Mouse (Mus musculus) heart, embryonic 11.5 days (tissue): ENCODE measurements around the gene Pfkp. TPM values are rescaled to one million over a fixed set of nuclear protein-coding genes. Genes with fewer than 3 reads are reported as not detected.

ENCODE experiments used
- ATAC-seq: fragments of 200-750 bp; cut with Nextera tagmentation; replicated peaks from 2 replicates; pipeline ENCODE4 v1.8.0; 2017; ENCODE audit warnings: moderate library complexity; ENCODE audit not compliant: insufficient number of reproducible peaks, low FRiP score, low TSS enrichment
- H3K27ac ChIP-seq: fragments of 300-500 bp; sonication (generic); 2 replicates; pipeline ENCODE4 v1.5.1; 2014; ENCODE audit warnings: mild to moderate bottlenecking, low read depth, low read length
- H3K27me3 ChIP-seq: fragments of 300-500 bp; sonication (generic); 2 replicates; pipeline ENCODE4 v1.6.1; 2014; ENCODE audit warnings: mild to moderate bottlenecking, low read length, mixed read lengths; ENCODE audit not compliant: control insufficient read depth, insufficient read depth
- H3K36me3 ChIP-seq: fragments of 300-500 bp; sonication (generic); 2 replicates; pipeline ENCODE4 v1.6.1; 2014; ENCODE audit warnings: mild to moderate bottlenecking, low read length, moderate library complexity, mixed read lengths; ENCODE audit not compliant: control insufficient read depth, insufficient read depth
- H3K4me1 ChIP-seq: fragments of 300-500 bp; sonication (generic); 2 replicates; pipeline ENCODE4 v1.6.1; 2014; ENCODE audit warnings: low read length; ENCODE audit not compliant: control insufficient read depth, insufficient read depth
- H3K4me2 ChIP-seq: fragments of 300-500 bp; sonication (generic); 2 replicates; pipeline ENCODE4 v1.6.1; 2014; ENCODE audit warnings: mild to moderate bottlenecking, moderate library complexity
- H3K4me3 ChIP-seq: fragments of 300-500 bp; sonication (generic); 2 replicates; pipeline ENCODE4 v1.5.1; 2014; ENCODE audit warnings: low read depth, low read length
- H3K9ac ChIP-seq: fragments of 300-500 bp; sonication (generic); 2 replicates; pipeline ENCODE4 v1.6.1; 2014; ENCODE audit warnings: mild to moderate bottlenecking, low read depth, low read length, moderate library complexity
- H3K9me3 ChIP-seq: fragments of 300-500 bp; sonication (generic); replicated peaks from 2 replicates; pipeline ENCODE4 v1.6.1; 2016; ENCODE audit warnings: low read length; ENCODE audit not compliant: control insufficient read depth
- WGBS: fragments of 180-500 bp; shearing (Covaris S2); extraction: QIAGEN DNeasy Blood & Tissue Kit; methylation state at CpG from one replicate; pipeline ENCODE4 v1.1.7; 2014; ENCODE audit not compliant: insufficient replicate concordance; 5-methylcytosine and 5-hydroxymethylcytosine counted together
- polyA plus RNA-seq: library from polyadenylated mRNA; unstranded; fragments of >200 nt; fragmentation: Nextera tagmentation; extraction: Ambion mirVana; gene quantifications from 2 replicates; pipeline ENCODE4 v1.2.1, GENCODE M21; 2014

Pfkp gene
- polyA plus RNA-seq, 1 experiment from 2014 or later, result 143 TPM

- Histone ChIP-seq H3K9ac (no peak overlapping the region), H3K9me3 (no peaks in the 10 kb centered on the region), H3K4me1 (peaks cover 3% of the 10 kb centered on the region; the same call in 1 of the 2 replicates), H3K4me3 (no peak overlapping the region), H3K4me2 (no peak overlapping the region), H3K27ac (no peak overlapping the region; the same call in 1 of the 2 replicates), H3K36me3 (peaks cover 7% of the 10 kb centered on the region; the same call in 1 of the 2 replicates), H3K27me3 (no peaks in the 10 kb centered on the region)
- WGBS, result 41% methylated on average over 3 of the region's 3 CpGs
- no peak for ATAC-seq
These were observed 57.7 kb downstream of the Pfkp start for GRCm38 (mm10) chr13:6590846-6591245.

GRCm38 (mm10) chr13:6586009-6586408 lies 62.6 kb downstream of the Pfkp start:
- WGBS, result 72% methylated on average over 9 of the region's 9 CpGs
- H3K9ac ChIP-seq, result no peak overlapping the region
- ATAC-seq, result no peak
- peaks cover 9% of the 10 kb centered on the region for H3K36me3 ChIP-seq
- no peak overlapping the region for H3K27ac ChIP-seq
- no peak overlapping the region for H3K4me2 ChIP-seq
- H3K27me3 ChIP-seq, result no peaks in the 10 kb centered on the region
- H3K4me1 ChIP-seq, result peaks cover 1% of the 10 kb centered on the region; the same call in 1 of the 2 replicates
- H3K9me3 ChIP-seq, result no peaks in the 10 kb centered on the region
- no peak overlapping the region for H3K4me3 ChIP-seq

GRCm38 (mm10) chr13:6583499-6584125 lies 65.0 kb downstream of the Pfkp start:
- no peaks in the 10 kb centered on the region for H3K4me1 ChIP-seq
- H3K4me2 ChIP-seq, result no peak overlapping the region
- WGBS, result 82% methylated on average over 4 of the region's 4 CpGs
- no peak for ATAC-seq
- H3K27ac ChIP-seq, result no peak overlapping the region
- no peak overlapping the region for H3K9ac ChIP-seq
- H3K9me3 ChIP-seq, result no peaks in the 10 kb centered on the region
- H3K4me3 ChIP-seq, result no peak overlapping the region
- no peaks in the 10 kb centered on the region for H3K27me3 ChIP-seq
- peaks cover 22% of the 10 kb centered on the region for H3K36me3 ChIP-seq

GRCm38 (mm10) chr13:6575920-6576509 lies 72.6 kb downstream of the Pfkp start:
- H3K4me3 ChIP-seq, result no peak overlapping the region
- no peaks in the 10 kb centered on the region for H3K27me3 ChIP-seq
- ATAC-seq, result no peak
- H3K36me3 ChIP-seq, result peaks cover 48% of the 10 kb centered on the region
- no peak overlapping the region for H3K9ac ChIP-seq
- no peaks in the 10 kb centered on the region for H3K4me1 ChIP-seq
- no peaks in the 10 kb centered on the region for H3K9me3 ChIP-seq
- WGBS, result 89% methylated on average over 6 of the region's 6 CpGs
- H3K4me2 ChIP-seq, result no peak overlapping the region
- no peak overlapping the region for H3K27ac ChIP-seq

GRCm38 (mm10) chr13:6565571-6565970 lies 83.0 kb downstream of the Pfkp start:
- Histone ChIP-seq H3K27me3 (no peaks in the 10 kb centered on the region), H3K4me3 (no peak overlapping the region), H3K9ac (no peak overlapping the region), H3K36me3 (peaks cover 53% of the 10 kb centered on the region), H3K4me2 (no peak overlapping the region), H3K4me1 (no peaks in the 10 kb centered on the region), H3K9me3 (no peaks in the 10 kb centered on the region), H3K27ac (no peak overlapping the region)
- no peak for ATAC-seq
- 85% methylated on average over 5 of the region's 5 CpGs for WGBS

GRCm38 (mm10) chr13:6562409-6562808 lies 86.2 kb downstream of the Pfkp start:
- WGBS, result 91% methylated on average over 2 of the region's 2 CpGs
- H3K4me2 ChIP-seq, result no peak overlapping the region
- no peak overlapping the region for H3K4me3 ChIP-seq
- no peak overlapping the region for H3K27ac ChIP-seq
- H3K36me3 ChIP-seq, result peaks cover 48% of the 10 kb centered on the region
- no peaks in the 10 kb centered on the region for H3K4me1 ChIP-seq
- H3K9ac ChIP-seq, result no peak overlapping the region
- ATAC-seq, result no peak
- H3K27me3 ChIP-seq, result no peaks in the 10 kb centered on the region
- H3K9me3 ChIP-seq, result no peaks in the 10 kb centered on the region

GRCm38 (mm10) chr13:6557771-6558170 lies 90.8 kb downstream of the Pfkp start:
- no peak overlapping the region for H3K27ac ChIP-seq
- WGBS, result 90% methylated on average over 7 of the region's 7 CpGs
- no peak for ATAC-seq
- no peaks in the 10 kb centered on the region for H3K9me3 ChIP-seq
- no peak overlapping the region for H3K9ac ChIP-seq
- H3K4me1 ChIP-seq, result no peaks in the 10 kb centered on the region
- H3K36me3 ChIP-seq, result peaks cover 38% of the 10 kb centered on the region
- no peaks in the 10 kb centered on the region for H3K27me3 ChIP-seq
- no peak overlapping the region for H3K4me2 ChIP-seq
- H3K4me3 ChIP-seq, result no peak overlapping the region

- H3K36me3 ChIP-seq, result peaks cover 29% of the 10 kb centered on the region
- H3K4me2 ChIP-seq, result no peak overlapping the region
- H3K27ac ChIP-seq, result no peak overlapping the region
- no peak overlapping the region for H3K4me3 ChIP-seq
- no peaks in the 10 kb centered on the region for H3K4me1 ChIP-seq
- no peak overlapping the region for H3K9ac ChIP-seq
- H3K9me3 ChIP-seq, result no peaks in the 10 kb centered on the region
- WGBS, result 93% methylated on average over 11 of the region's 11 CpGs
- no peaks in the 10 kb centered on the region for H3K27me3 ChIP-seq
- no peak for ATAC-seq
These were observed 92.9 kb downstream of the Pfkp start for GRCm38 (mm10) chr13:6555656-6556055.

- no peak overlapping the region for H3K27ac ChIP-seq
- no peak overlapping the region for H3K9ac ChIP-seq
- H3K36me3 ChIP-seq, result peaks cover 29% of the 10 kb centered on the region
- no peak overlapping the region for H3K4me3 ChIP-seq
- no peaks in the 10 kb centered on the region for H3K9me3 ChIP-seq
- 77% methylated on average over 2 of the region's 2 CpGs for WGBS
- ATAC-seq, result no peak
- no peaks in the 10 kb centered on the region for H3K27me3 ChIP-seq
- no peak overlapping the region for H3K4me2 ChIP-seq
- H3K4me1 ChIP-seq, result no peaks in the 10 kb centered on the region
These were observed 94.9 kb downstream of the Pfkp start for GRCm38 (mm10) chr13:6553708-6554107.
